Mouse (Mus musculus) cerebellum, adult 11 months (tissue): ENCODE measurements at regions not wholly inside any gene's neighbourhood (a gene's known extent, or its start where the extent isn't known, plus 50 kb on each side); places are given as distances from the start of the nearest gene placed in this dataset.
"Not testable (repeated sequence)": the region's sequence is repeated elsewhere in the genome, so short reads cannot be mapped to it uniquely, and the experiment has no call there.

Experiments
- DNase-seq: peaks from one replicate; pipeline ENCODE4 v3.0.0; 2022

GRCm38 (mm10) chr16:42517321-42517720 is 176.9 kb upstream of the Gap43 start:
- no peak for DNase-seq

GRCm38 (mm10) chr16:42515929-42516328 is 175.5 kb upstream of the Gap43 start:
- no peak for DNase-seq

GRCm38 (mm10) chr16:42505107-42505506 is 164.7 kb upstream of the Gap43 start:
- no peak for DNase-seq

- no peak for DNase-seq
These were observed 161.3 kb upstream of the Gap43 start for GRCm38 (mm10) chr16:42501713-42502112.

GRCm38 (mm10) chr16:42501109-42501508 is 160.7 kb upstream of the Gap43 start:
- not testable (repeated sequence) for DNase-seq

- no peak for DNase-seq
These were observed 159.1 kb upstream of the Gap43 start for GRCm38 (mm10) chr16:42499514-42499913.

GRCm38 (mm10) chr16:42498368-42498767 is 157.9 kb upstream of the Gap43 start:
- no peak for DNase-seq

GRCm38 (mm10) chr16:42493596-42493995 is 153.1 kb upstream of the Gap43 start:
- no peak for DNase-seq

- no peak for DNase-seq
These were observed 148.3 kb upstream of the Gap43 start for GRCm38 (mm10) chr16:42488745-42489144.

- DNase-seq: no peak
These were observed 139.5 kb upstream of the Gap43 start for GRCm38 (mm10) chr16:42479978-42480377.

GRCm38 (mm10) chr16:42466976-42467375 is 126.5 kb upstream of the Gap43 start:
- DNase-seq: no peak

- DNase-seq: no peak
These were observed 116.0 kb upstream of the Gap43 start for GRCm38 (mm10) chr16:42456335-42456984.

GRCm38 (mm10) chr16:42453338-42453737 is 112.9 kb upstream of the Gap43 start:
- DNase-seq: no peak

- no peak for DNase-seq
These were observed 109.5 kb upstream of the Gap43 start for GRCm38 (mm10) chr16:42449840-42450444.

- peak; percentile 26 for DNase-seq
These were observed 104.5 kb upstream of the Gap43 start for GRCm38 (mm10) chr16:42444863-42445423.

- peak; percentile 17 for DNase-seq
These were observed 104.0 kb upstream of the Gap43 start for GRCm38 (mm10) chr16:42444408-42444862.

- no peak for DNase-seq
These were observed 100.4 kb upstream of the Gap43 start for GRCm38 (mm10) chr16:42440822-42441221.

- no peak for DNase-seq
These were observed 91.1 kb upstream of the Gap43 start for GRCm38 (mm10) chr16:42431529-42431928.

GRCm38 (mm10) chr16:42416673-42417072 is 76.2 kb upstream of the Gap43 start:
- DNase-seq: no peak

- not testable (repeated sequence) for DNase-seq
These were observed 71.6 kb upstream of the Gap43 start for GRCm38 (mm10) chr16:42412031-42412430.

- no peak for DNase-seq
These were observed 56.1 kb upstream of the Gap43 start for GRCm38 (mm10) chr16:42396596-42396995.
